Mouse (Mus musculus) thymus, adult 18-20 months (tissue): ENCODE measurements around the gene Xndc1.
"Not testable (repeated sequence)": the region's sequence is repeated elsewhere in the genome, so short reads cannot be mapped to it uniquely, and the experiment has no call there.

Source experiments
- DNase-seq, 2 experiments: peaks; one replicate each; pipeline ENCODE4 v3.0.0; 2022; ENCODE audit warnings: mixed read lengths in 2 of 2

Xndc1 gene

GRCm38 (mm10) chr7:102065046-102065891 lies at the start of gene Xndc1, which contains the start of the genes Rnf121 and Xntrpc:
Gene Xndc1 (plus strand): TSS chr7:102065511.
Gene Rnf121 (minus strand): TSS chr7:102065469.
Gene Xntrpc (plus strand): TSS chr7:102065713.
- peak; percentile 88 to 89 for DNase-seq

- no peak for DNase-seq
These were observed 48.4 kb upstream of the Xndc1 start for GRCm38 (mm10) chr7:102016936-102017335.

GRCm38 (mm10) chr7:102017452-102017851 lies 47.9 kb upstream of the Xndc1 start:
- DNase-seq: no peak

GRCm38 (mm10) chr7:102018034-102018433 lies 47.3 kb upstream of the Xndc1 start:
- DNase-seq: no peak

- no peak for DNase-seq
These were observed 46.7 kb upstream of the Xndc1 start, which contains the start of gene Il18bp for GRCm38 (mm10) chr7:102018590-102018989. Gene Il18bp (minus strand): TSS chr7:102018690.

- no peak for DNase-seq
These were observed 45.9 kb upstream of the Xndc1 start for GRCm38 (mm10) chr7:102019362-102019761.

GRCm38 (mm10) chr7:102020934-102021333 lies 44.4 kb upstream of the Xndc1 start:
- DNase-seq: not testable (repeated sequence)

GRCm38 (mm10) chr7:102023821-102024220 lies 41.5 kb upstream of the Xndc1 start:
- no peak for DNase-seq

GRCm38 (mm10) chr7:102025187-102026119 lies 39.9 kb upstream of the Xndc1 start:
- no peak for DNase-seq

- DNase-seq: no peak
These were observed 30.4 kb upstream of the Xndc1 start for GRCm38 (mm10) chr7:102034904-102035303.

GRCm38 (mm10) chr7:102035534-102035933 lies 29.8 kb upstream of the Xndc1 start:
- no peak for DNase-seq

GRCm38 (mm10) chr7:102037318-102037717 lies 28.0 kb upstream of the Xndc1 start:
- DNase-seq: no peak

- no peak for DNase-seq
These were observed 23.0 kb upstream of the Xndc1 start for GRCm38 (mm10) chr7:102042314-102042713.

- DNase-seq: not testable (repeated sequence)
These were observed 16.8 kb upstream of the Xndc1 start for GRCm38 (mm10) chr7:102048524-102048923.

GRCm38 (mm10) chr7:102061353-102061752 lies 4.0 kb upstream of the Xndc1 start:
- DNase-seq: no peak

- DNase-seq: no peak
These were observed 3.1 kb upstream of the Xndc1 start for GRCm38 (mm10) chr7:102062203-102062602.

GRCm38 (mm10) chr7:102063891-102064290 lies 1.4 kb upstream of the Xndc1 start:
- no peak for DNase-seq

GRCm38 (mm10) chr7:102064655-102065045 lies 661 bp upstream of the Xndc1 start:
- DNase-seq: no peak

- no peak for DNase-seq
These were observed 1.1 kb downstream of the Xndc1 start for GRCm38 (mm10) chr7:102066363-102066762.

GRCm38 (mm10) chr7:102076714-102077296 lies 11.5 kb downstream of the Xndc1 start:
- no peak for DNase-seq

- DNase-seq: no peak
These were observed 13.2 kb downstream of the Xndc1 start for GRCm38 (mm10) chr7:102078517-102078916.

- no peak for DNase-seq
These were observed 15.0 kb downstream of the Xndc1 start for GRCm38 (mm10) chr7:102080311-102080710.

- no peak for DNase-seq
These were observed 16.5 kb downstream of the Xndc1 start for GRCm38 (mm10) chr7:102081784-102082183.
